In the genomic region with DNA sequence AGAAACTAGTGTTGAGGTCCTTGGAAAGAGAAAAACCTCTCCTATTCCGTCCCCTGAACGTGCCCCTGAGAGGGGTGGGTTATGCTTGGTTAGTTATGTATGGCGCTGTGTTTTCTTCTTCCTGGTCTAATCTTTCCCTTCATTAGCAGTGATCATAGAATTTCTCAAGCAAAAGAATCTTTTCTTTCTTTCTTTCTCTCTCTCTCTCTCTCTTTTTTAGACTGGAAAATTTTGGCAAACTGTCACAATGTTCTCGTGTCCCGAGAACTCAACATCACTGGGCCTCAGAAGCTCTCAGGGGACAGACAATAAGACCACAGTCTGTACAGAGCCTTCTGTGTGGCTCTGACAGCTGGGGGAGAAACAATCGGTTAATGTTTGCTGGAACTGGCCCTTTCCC, we compare ENCODE assay signal across 16 mouse cellular contexts. TPM values are rescaled to one million over a fixed set of nuclear protein-coding genes. Genes with fewer than 3 reads are reported as not detected.
DNase-seq lines count a peak whose midpoint lies in the region; ATAC-seq and TF ChIP-seq lines count a peak whose summit lies in the region.
"Had no signal": no experiment of that assay in that cellular context is flagged by ENCODE, and none has a peak within 500 bp of the region (broad histone marks: within the 10 kb centered on the region; RNA-seq: fewer than 3 reads in every experiment).

No protein-coding gene starts in this region.

- TF ChIP-seq CTCF in left cerebral cortex, adult 2 months (IDR thresholded peaks at IDR 0.05): no peak

- no peak overlapping the region for H3K4me3 ChIP-seq in embryonic facial prominence, embryonic 13.5 days
- H3K4me3 ChIP-seq in embryonic facial prominence, embryonic 10.5 days: no peak overlapping the region
- H3K4me3 ChIP-seq in left cerebral cortex, adult 2 months: no peak overlapping the region
- H3K4me3 ChIP-seq in forebrain, embryonic 13.5 days: no peak overlapping the region
- H3K4me3 ChIP-seq in midbrain, embryonic 14.5 days (replicated peaks; ENCODE audit: low read depth, low read length): no peak overlapping the region
- H3K4me3 ChIP-seq: liver, embryonic 13.5 days; neural tube, embryonic 12.5 days had no signal

- H3K9ac ChIP-seq in embryonic facial prominence, embryonic 13.5 days: no peak overlapping the region
- H3K9ac ChIP-seq in forebrain, embryonic 13.5 days: no peak overlapping the region
- no peak overlapping the region for H3K9ac ChIP-seq in midbrain, embryonic 14.5 days (replicated peaks; ENCODE audit: low read length)
- H3K9ac ChIP-seq: liver, embryonic 13.5 days; neural tube, embryonic 12.5 days had no signal

- H3K27me3 ChIP-seq in embryonic facial prominence, embryonic 13.5 days: 0 out of 2 replicates have a peak, but pooled peaks cover 3% of the 10 kb centered on the region
- peaks cover 48% of the 10 kb centered on the region for H3K27me3 ChIP-seq in embryonic facial prominence, embryonic 10.5 days (replicated peaks; ENCODE audit: low read depth, poor library complexity, severe bottlenecking)
- no peaks in the 10 kb centered on the region for H3K27me3 ChIP-seq in forebrain, embryonic 13.5 days
- H3K27me3 ChIP-seq in midbrain, embryonic 14.5 days (ENCODE audit: control insufficient read depth, insufficient read depth, low read length): peaks cover 18% of the 10 kb centered on the region; the same call in 1 of the 2 replicates

- peaks cover 10% of the 10 kb centered on the region; the same call in 1 of the 2 replicates for H3K4me1 ChIP-seq in embryonic facial prominence, embryonic 13.5 days
- peaks cover 51% of the 10 kb centered on the region for H3K4me1 ChIP-seq in embryonic facial prominence, embryonic 10.5 days
- peaks cover 48% of the 10 kb centered on the region for H3K4me1 ChIP-seq in forebrain, embryonic 13.5 days
- H3K4me1 ChIP-seq in midbrain, embryonic 14.5 days (ENCODE audit: control insufficient read depth, insufficient read depth, low read length): no peaks in the 10 kb centered on the region

- H3K9me3 ChIP-seq in embryonic facial prominence, embryonic 13.5 days: no peaks in the 10 kb centered on the region
- no peaks in the 10 kb centered on the region for H3K9me3 ChIP-seq in embryonic facial prominence, embryonic 10.5 days
- H3K9me3 ChIP-seq in forebrain, embryonic 13.5 days (replicated peaks): no peaks in the 10 kb centered on the region
- H3K9me3 ChIP-seq in midbrain, embryonic 14.5 days (ENCODE audit: control insufficient read depth, low read length): no peaks in the 10 kb centered on the region
- H3K9me3 ChIP-seq: liver, embryonic 13.5 days; neural tube, embryonic 12.5 days had no signal

- no peaks in the 10 kb centered on the region for H3K36me3 ChIP-seq in embryonic facial prominence, embryonic 13.5 days
- H3K36me3 ChIP-seq in embryonic facial prominence, embryonic 10.5 days (replicated peaks): no peaks in the 10 kb centered on the region
- no peaks in the 10 kb centered on the region for H3K36me3 ChIP-seq in forebrain, embryonic 13.5 days (ENCODE audit: poor library complexity, severe bottlenecking)
- no peaks in the 10 kb centered on the region for H3K36me3 ChIP-seq in midbrain, embryonic 14.5 days (ENCODE audit: control insufficient read depth, insufficient read depth, low read length)
- H3K36me3 ChIP-seq: liver, embryonic 13.5 days; neural tube, embryonic 12.5 days had no signal

- H3K4me2 ChIP-seq in embryonic facial prominence, embryonic 13.5 days: no peak overlapping the region
- H3K4me2 ChIP-seq in forebrain, embryonic 13.5 days: no peak overlapping the region
- no peak overlapping the region for H3K4me2 ChIP-seq in midbrain, embryonic 14.5 days (ENCODE audit: low read length)
- H3K4me2 ChIP-seq: liver, embryonic 13.5 days; neural tube, embryonic 12.5 days had no signal

- DNase-seq in embryonic facial prominence, embryonic 10.5 days (ENCODE audit: low spot score): no peak
- DNase-seq in left cerebral cortex, adult 2 months (ENCODE audit: extremely low spot score in 1 of 2, low spot score in 2 of 2): no peak
- no peak for DNase-seq in left cerebral cortex, postnatal 10 days (ENCODE audit: extremely low spot score in 1 of 2, low spot score in 2 of 2)
- DNase-seq in midbrain, embryonic 14.5 days: peak; percentile 40
- DNase-seq in urinary bladder, adult 18-20 months (ENCODE audit: low spot score in 2 of 2): no peak
- no peak for DNase-seq in ovary, adult 18-20 months (ENCODE audit: low spot score)
- DNase-seq: adrenal gland, adult 2 months; cerebellum, adult 11-12 months; gastrocnemius, postnatal 36 days; liver, embryonic 13.5 days; spleen, adult 18-20 months; thymus, adult 2 months had no signal

- intact Hi-C loops in left cerebral cortex, adult 2 months (cut with DNase I): no loop called here
- intact Hi-C loops in left cerebral cortex, postnatal 10 days (cut with DNase I): no loop called here

- no peak for ATAC-seq in embryonic facial prominence, embryonic 13.5 days (ENCODE audit: insufficient number of reproducible peaks, insufficient read depth, low FRiP score, low TSS enrichment, low read depth)
- ATAC-seq in forebrain, embryonic 13.5 days: 0 out of 2 replicates have a peak, but pooled peaks have one; percentile 62
- no peak for ATAC-seq in midbrain, embryonic 14.5 days (ENCODE audit: low FRiP score, low TSS enrichment)

- WGBS in embryonic facial prominence, embryonic 13.5 days: 25% methylated on average over 6 of the region's 6 CpGs
- WGBS in embryonic facial prominence, embryonic 10.5 days: 32% methylated on average over 6 of the region's 6 CpGs
- WGBS in forebrain, embryonic 13.5 days: 8% methylated on average over 6 of the region's 6 CpGs
- 8% methylated on average over 6 of the region's 6 CpGs for WGBS in midbrain, embryonic 14.5 days

- peak overlapping the region; percentile 60; the same call in 1 of the 2 replicates for H3K27ac ChIP-seq in embryonic facial prominence, embryonic 13.5 days
- H3K27ac ChIP-seq in embryonic facial prominence, embryonic 10.5 days (replicated peaks): no peak overlapping the region
- peak overlapping the region; percentile 50 for H3K27ac ChIP-seq in left cerebral cortex, adult 2 months
- H3K27ac ChIP-seq in forebrain, embryonic 13.5 days: peak overlapping the region; percentile 46; the same call in 1 of the 2 replicates
- no peak overlapping the region for H3K27ac ChIP-seq in midbrain, embryonic 14.5 days (replicated peaks; ENCODE audit: low read depth, low read length)
- H3K27ac ChIP-seq: liver, embryonic 13.5 days; neural tube, embryonic 12.5 days had no signal

RNA-seq across cellular contexts. Expression of gene Sowaha, which starts 15.3 kb away (rescaled TPM):
- polyA plus RNA-seq in embryonic facial prominence, embryonic 13.5 days (2015; fragmentation: Nextera tagmentation; extraction: Ambion mirVana): 0.21 and 1.2 TPM in 2 replicates
- polyA plus RNA-seq in embryonic facial prominence, embryonic 10.5 days (2016; fragmentation: Nextera tagmentation; extraction: Ambion mirVana): 0.44 and 0.82 TPM in 2 replicates
- 10 to 100 TPM; 68.8 to 83.8 TPM for total RNA-seq in left cerebral cortex, adult 2 months (2021)
- 10 to 100 TPM; 43.8 to 50.1 TPM for total RNA-seq in left cerebral cortex, postnatal 10 days (2021)
- 0.97 and 1.1 TPM in 2 replicates for polyA plus RNA-seq in forebrain, embryonic 13.5 days (2015; fragmentation: Nextera tagmentation; extraction: Ambion mirVana)
- 0.50 and 0.69 TPM in 2 replicates for polyA plus RNA-seq in midbrain, embryonic 14.5 days (2014; fragmentation: Nextera tagmentation; extraction: Ambion mirVana)
- polyA plus RNA-seq: macrophage had no signal

RNA-seq across cellular contexts. Expression of gene Gm9945, which starts 15.5 kb away (rescaled TPM):
- not detected in 2 replicates for polyA plus RNA-seq in embryonic facial prominence, embryonic 13.5 days (2015; fragmentation: Nextera tagmentation; extraction: Ambion mirVana)
- 0.16 TPM in 1 of 2 replicates, not detected in the other for polyA plus RNA-seq in embryonic facial prominence, embryonic 10.5 days (2016; fragmentation: Nextera tagmentation; extraction: Ambion mirVana)
- total RNA-seq in left cerebral cortex, adult 2 months (2021): 1 to 10 TPM; 1.8 to 2.2 TPM
- 1 to 10 TPM; 1.1 to 2.1 TPM for total RNA-seq in left cerebral cortex, postnatal 10 days (2021)
- polyA plus RNA-seq in forebrain, embryonic 13.5 days (2015; fragmentation: Nextera tagmentation; extraction: Ambion mirVana): not detected in 2 replicates
- polyA plus RNA-seq in midbrain, embryonic 14.5 days (2014; fragmentation: Nextera tagmentation; extraction: Ambion mirVana): not detected in 2 replicates
- total RNA-seq: adrenal gland, adult 2 months; gastrocnemius, postnatal 36 days had no signal
- polyA plus RNA-seq: adrenal gland, adult 2 months; macrophage; neural tube, embryonic 12.5 days; thymus, adult 2 months had no signal

RNA-seq across cellular contexts. Expression of gene Sept8, which starts 23.6 kb away (rescaled TPM):
- 38.1 and 43.6 TPM in 2 replicates for polyA plus RNA-seq in embryonic facial prominence, embryonic 13.5 days (2015; fragmentation: Nextera tagmentation; extraction: Ambion mirVana)
- 17.7 and 19.0 TPM in 2 replicates for polyA plus RNA-seq in embryonic facial prominence, embryonic 10.5 days (2016; fragmentation: Nextera tagmentation; extraction: Ambion mirVana)
- 100 to 1,000 TPM; 304 to 314 TPM for total RNA-seq in left cerebral cortex, adult 2 months (2021)
- total RNA-seq in left cerebral cortex, postnatal 10 days (2021): 100 to 1,000 TPM; 111 to 124 TPM
- polyA plus RNA-seq in forebrain, embryonic 13.5 days (2015; fragmentation: Nextera tagmentation; extraction: Ambion mirVana): 17.1 and 17.9 TPM in 2 replicates
- polyA plus RNA-seq in midbrain, embryonic 14.5 days (2014; fragmentation: Nextera tagmentation; extraction: Ambion mirVana): 13.0 and 16.5 TPM in 2 replicates

RNA-seq across cellular contexts. Expression of gene Gm9837, which starts 25.1 kb away (rescaled TPM):
- not detected in 2 replicates for polyA plus RNA-seq in embryonic facial prominence, embryonic 13.5 days (2015; fragmentation: Nextera tagmentation; extraction: Ambion mirVana)
- polyA plus RNA-seq in embryonic facial prominence, embryonic 10.5 days (2016; fragmentation: Nextera tagmentation; extraction: Ambion mirVana): not detected in 2 replicates
- total RNA-seq in left cerebral cortex, adult 2 months (2021): under 1 TPM in 1 of 2 experiments, not detected in 1; 0.84 TPM
- not detected for total RNA-seq in left cerebral cortex, postnatal 10 days (2021)
- polyA plus RNA-seq in forebrain, embryonic 13.5 days (2015; fragmentation: Nextera tagmentation; extraction: Ambion mirVana): not detected in 2 replicates
- polyA plus RNA-seq in midbrain, embryonic 14.5 days (2014; fragmentation: Nextera tagmentation; extraction: Ambion mirVana): not detected in 2 replicates
- total RNA-seq: adrenal gland, adult 2 months; gastrocnemius, postnatal 36 days had no signal
- polyA plus RNA-seq: adrenal gland, adult 2 months; liver, embryonic 13.5 days; macrophage; neural tube, embryonic 12.5 days; thymus, adult 2 months had no signal

RNA-seq across cellular contexts. Expression of gene Shroom1, which starts 38.4 kb away (rescaled TPM):
- polyA plus RNA-seq in embryonic facial prominence, embryonic 13.5 days (2015; fragmentation: Nextera tagmentation; extraction: Ambion mirVana): 5.7 and 5.9 TPM in 2 replicates
- polyA plus RNA-seq in embryonic facial prominence, embryonic 10.5 days (2016; fragmentation: Nextera tagmentation; extraction: Ambion mirVana): 2.3 and 2.4 TPM in 2 replicates
- 1 to 10 TPM; 5.4 to 6.3 TPM for total RNA-seq in left cerebral cortex, adult 2 months (2021)
- total RNA-seq in left cerebral cortex, postnatal 10 days (2021): 1 to 10 TPM; 3.4 to 4.5 TPM
- polyA plus RNA-seq in forebrain, embryonic 13.5 days (2015; fragmentation: Nextera tagmentation; extraction: Ambion mirVana): 1.2 and 1.3 TPM in 2 replicates
- polyA plus RNA-seq in midbrain, embryonic 14.5 days (2014; fragmentation: Nextera tagmentation; extraction: Ambion mirVana): 1.5 and 1.9 TPM in 2 replicates
- polyA plus RNA-seq: macrophage had no signal

Comparison
In these comparisons a context has a peak if more than half of its experiments do, and no peak if none do; other contexts are left out.
1. H3K27ac ChIP-seq: peak in embryonic facial prominence, embryonic 13.5 days (single experiment), left cerebral cortex, adult 2 months (single experiment) and forebrain, embryonic 13.5 days (single experiment); none in embryonic facial prominence, embryonic 10.5 days (single experiment) and midbrain, embryonic 14.5 days (single experiment).